Mouse (Mus musculus): ENCODE measurements around the gene Aph1b.

DNA sequence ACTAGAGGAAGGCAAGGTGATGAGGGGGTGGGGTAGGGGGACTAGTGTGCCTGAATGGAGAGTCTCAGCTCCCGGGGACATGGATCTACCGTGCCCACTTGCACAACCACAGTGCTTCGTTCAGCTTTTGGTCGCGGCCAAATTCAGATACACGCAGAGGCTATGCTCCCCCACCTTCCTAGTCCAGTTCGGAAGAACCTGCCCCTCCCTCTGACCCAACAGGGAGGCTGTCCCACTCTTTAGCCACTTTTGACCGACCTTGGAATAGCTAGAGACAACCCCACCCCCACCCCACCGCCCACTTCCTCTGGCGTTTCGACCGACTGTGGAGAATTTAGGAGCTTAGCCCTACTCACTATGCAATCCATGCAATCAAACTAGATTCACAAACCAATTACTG lies 6.7 kb upstream of the Aph1b start:
- no peak for TF ChIP-seq CTCF (IDR thresholded peaks at IDR 0.05; ENCODE audit: control insufficient read depth, insufficient read depth, insufficient replicate concordance, low read depth, low read length)
- TF ChIP-seq POLR2A (IDR thresholded peaks at IDR 0.05; ENCODE audit: control insufficient read depth, low read depth, low read length) = no peak
